Comparison of ENCODE assay signal across 17 mouse cellular contexts in the genomic region with DNA sequence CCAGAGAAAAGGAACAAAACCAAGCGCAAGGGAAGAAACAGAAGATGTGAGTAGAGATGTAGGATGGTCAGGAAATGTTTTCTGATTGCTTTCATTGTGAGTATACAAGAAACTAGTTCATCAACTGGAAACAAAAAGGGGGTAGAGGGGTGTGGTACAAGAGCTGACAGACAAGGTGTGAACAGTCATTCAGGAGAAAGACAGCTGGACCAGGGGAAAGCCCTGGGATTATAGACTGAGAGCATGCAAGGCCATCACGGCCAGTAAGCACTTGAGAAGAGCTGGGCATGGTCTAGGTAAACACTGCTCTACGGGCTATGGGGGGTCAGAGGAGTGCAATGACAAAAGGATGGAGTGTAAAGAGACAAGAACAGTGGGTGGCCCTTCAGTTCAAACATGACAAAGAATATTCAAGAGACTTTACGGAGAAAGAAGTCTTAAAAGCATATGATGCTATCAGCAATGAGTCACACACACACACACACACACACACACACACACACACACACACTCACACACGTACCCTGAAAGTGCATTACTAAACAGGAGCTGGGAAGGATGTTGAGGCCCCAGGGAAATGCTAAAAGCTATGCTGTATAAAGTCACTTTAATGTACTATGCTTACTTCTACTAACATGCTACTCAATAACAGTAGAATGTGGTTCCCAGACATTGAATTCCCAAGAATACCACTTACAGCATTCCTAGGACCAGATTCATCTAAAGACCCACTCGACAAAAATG. TPM values are rescaled to one million over a fixed set of nuclear protein-coding genes. Genes with fewer than 3 reads are reported as not detected.
DNase-seq lines count a peak whose midpoint lies in the region; ATAC-seq and TF ChIP-seq lines count a peak whose summit lies in the region.
"Had no signal": no experiment of that assay in that cellular context is flagged by ENCODE, and none has a peak within 500 bp of the region (broad histone marks: within the 10 kb centered on the region; RNA-seq: fewer than 3 reads in every experiment).

No protein-coding gene starts in this region.

- no peaks in the 10 kb centered on the region for H3K36me3 ChIP-seq in neural tube, embryonic 13.5 days
- no peaks in the 10 kb centered on the region for H3K36me3 ChIP-seq in midbrain, embryonic 16.5 days (ENCODE audit: control insufficient read depth, insufficient read depth, low read length)
- H3K36me3 ChIP-seq in hindbrain, embryonic 10.5 days = peaks cover 21% of the 10 kb centered on the region
- H3K36me3 ChIP-seq: heart, embryonic 13.5 days; hindbrain, embryonic 13.5 days; liver, embryonic 15.5 days had no signal

- no peak overlapping the region for H3K4me2 ChIP-seq in neural tube, embryonic 13.5 days
- H3K4me2 ChIP-seq in midbrain, embryonic 16.5 days (ENCODE audit: low read length) = no peak overlapping the region
- H3K4me2 ChIP-seq: heart, embryonic 13.5 days; hindbrain, embryonic 13.5 days; liver, embryonic 15.5 days had no signal

- H3K9me3 ChIP-seq in neural tube, embryonic 13.5 days = no peaks in the 10 kb centered on the region
- no peaks in the 10 kb centered on the region for H3K9me3 ChIP-seq in midbrain, embryonic 16.5 days (replicated peaks; ENCODE audit: control insufficient read depth, low read length, poor library complexity, severe bottlenecking)
- H3K9me3 ChIP-seq in hindbrain, embryonic 10.5 days = no peaks in the 10 kb centered on the region
- H3K9me3 ChIP-seq: heart, embryonic 13.5 days; hindbrain, embryonic 13.5 days; liver, embryonic 15.5 days had no signal

- TF ChIP-seq CTCF in gastrocnemius, adult 2 months (IDR thresholded peaks at IDR 0.05) = no peak
- no peak for TF ChIP-seq CTCF in bone marrow macrophage, adult 2 months (IDR thresholded peaks at IDR 0.05; ENCODE audit: low read depth, low read length)

- WGBS in neural tube, embryonic 13.5 days = 74% methylated on average over 6 of the region's 6 CpGs
- WGBS in midbrain, embryonic 16.5 days = 74% methylated on average over 6 of the region's 6 CpGs
- WGBS in hindbrain, embryonic 10.5 days = 81% methylated on average over 6 of the region's 6 CpGs

- intact Hi-C loops in gastrocnemius, adult 2 months (cut with DNase I) = no loop called here

- H3K27ac ChIP-seq in gastrocnemius, adult 2 months = peak overlapping the region; percentile 84
- 0 out of 2 replicates have a peak overlapping the region, but pooled peaks have one; percentile 33 for H3K27ac ChIP-seq in neural tube, embryonic 13.5 days (replicated peaks)
- peak overlapping the region; percentile 76; the same call in 1 of the 2 replicates for H3K27ac ChIP-seq in bone marrow macrophage, adult 2 months (ENCODE audit: insufficient read depth, low read depth, low read length)
- no peak overlapping the region for H3K27ac ChIP-seq in midbrain, embryonic 16.5 days (ENCODE audit: low read length)
- no peak overlapping the region for H3K27ac ChIP-seq in hindbrain, embryonic 10.5 days
- H3K27ac ChIP-seq: liver, embryonic 15.5 days had no signal

- TF ChIP-seq POLR2A in bone marrow macrophage, adult 2 months (IDR thresholded peaks at IDR 0.05; ENCODE audit: borderline replicate concordance, low read depth, low read length) = 0 out of 2 replicates have a peak, but pooled peaks have one; percentile 20

- ATAC-seq in neural tube, embryonic 13.5 days (ENCODE audit: low read depth) = no peak
- ATAC-seq in midbrain, embryonic 16.5 days = no peak
- ATAC-seq: forebrain, embryonic 16.5 days had no signal

- H3K9ac ChIP-seq in neural tube, embryonic 13.5 days = no peak overlapping the region
- H3K9ac ChIP-seq in midbrain, embryonic 16.5 days (ENCODE audit: low read depth, low read length) = no peak overlapping the region
- H3K9ac ChIP-seq: heart, embryonic 13.5 days; hindbrain, embryonic 13.5 days; liver, embryonic 15.5 days had no signal

- H3K27me3 ChIP-seq in neural tube, embryonic 13.5 days = no peaks in the 10 kb centered on the region
- no peaks in the 10 kb centered on the region for H3K27me3 ChIP-seq in midbrain, embryonic 16.5 days (ENCODE audit: control insufficient read depth, insufficient read depth, low read depth, low read length)
- no peaks in the 10 kb centered on the region for H3K27me3 ChIP-seq in hindbrain, embryonic 10.5 days (ENCODE audit: insufficient read depth, poor library complexity, severe bottlenecking)
- H3K27me3 ChIP-seq: heart, embryonic 13.5 days; hindbrain, embryonic 13.5 days; liver, embryonic 15.5 days had no signal

- no peak for DNase-seq in gastrocnemius, adult 2 months
- no peak for DNase-seq in gastrocnemius, postnatal 4 days (ENCODE audit: low spot score in 2 of 2)
- DNase-seq in neural tube, embryonic 10.5 days (ENCODE audit: extremely low spot score, low spot score) = no peak
- DNase-seq in urinary bladder, postnatal 14 days (ENCODE audit: low spot score) = no peak
- no peak for DNase-seq in hindbrain, embryonic 10.5 days (ENCODE audit: low spot score)
- DNase-seq: cerebellum, adult 11 months; cerebellum, postnatal 36 days; gastrocnemius, postnatal 10 days; kidney, adult 11 months; right cerebral cortex, postnatal 25 days had no signal

- peaks cover 48% of the 10 kb centered on the region for H3K4me1 ChIP-seq in neural tube, embryonic 13.5 days (replicated peaks)
- peaks cover 48% of the 10 kb centered on the region for H3K4me1 ChIP-seq in bone marrow macrophage, adult 2 months (ENCODE audit: control insufficient read depth, insufficient read depth, low read length)
- H3K4me1 ChIP-seq in midbrain, embryonic 16.5 days (ENCODE audit: control insufficient read depth, insufficient read depth, low read length) = peaks cover 20% of the 10 kb centered on the region
- H3K4me1 ChIP-seq in hindbrain, embryonic 10.5 days (replicated peaks) = peaks cover 28% of the 10 kb centered on the region

- H3K4me3 ChIP-seq in gastrocnemius, adult 2 months = no peak overlapping the region
- no peak overlapping the region for H3K4me3 ChIP-seq in neural tube, embryonic 13.5 days
- H3K4me3 ChIP-seq in bone marrow macrophage, adult 2 months (ENCODE audit: insufficient read depth, low read length) = no peak overlapping the region
- no peak overlapping the region for H3K4me3 ChIP-seq in midbrain, embryonic 16.5 days (ENCODE audit: low read depth, low read length)
- H3K4me3 ChIP-seq in hindbrain, embryonic 10.5 days = no peak overlapping the region
- H3K4me3 ChIP-seq: heart, embryonic 13.5 days; hindbrain, embryonic 13.5 days; liver, embryonic 15.5 days had no signal

RNA-seq across cellular contexts. Expression of gene Cdc42se2, which starts 9.9 kb away (rescaled TPM):
- 10 to 100 TPM; 14.4 to 19.6 TPM for total RNA-seq in gastrocnemius, adult 2 months (2021)
- total RNA-seq in gastrocnemius, postnatal 4 days (2021) = 10 to 100 TPM; 30.9 to 36.3 TPM
- 134 and 144 TPM in 2 replicates for polyA plus RNA-seq in neural tube, embryonic 13.5 days (2015; fragmentation: Nextera tagmentation; extraction: Ambion mirVana)
- polyA plus RNA-seq in bone marrow macrophage, adult 2 months (2012; ENCODE audit: insufficient read depth, insufficient read length, missing spikeins) = 126 and 128 TPM in 2 replicates
- polyA plus RNA-seq in midbrain, embryonic 16.5 days (2015; fragmentation: Nextera tagmentation; extraction: Ambion mirVana) = 144 and 153 TPM in 2 replicates
- polyA plus RNA-seq in hindbrain, embryonic 10.5 days (2016; fragmentation: Nextera tagmentation; extraction: Ambion mirVana) = 212 and 247 TPM in 2 replicates

Comparison
In these comparisons a context has a peak if more than half of its experiments do, and no peak if none do; other contexts are left out.
1. H3K27ac ChIP-seq: peak in gastrocnemius, adult 2 months (single experiment), neural tube, embryonic 13.5 days (single experiment) and bone marrow macrophage, adult 2 months (single experiment); none in midbrain, embryonic 16.5 days (single experiment) and hindbrain, embryonic 10.5 days (single experiment).